Mouse (Mus musculus) ovary, adult 18-20 months (tissue): ENCODE data around the gene Slc25a48.

Source experiments
- DNase-seq: peaks from one replicate; pipeline ENCODE4 v3.0.0; 2022; ENCODE audit warnings: low spot score, mixed read lengths

The Slc25a48 gene

DNA sequence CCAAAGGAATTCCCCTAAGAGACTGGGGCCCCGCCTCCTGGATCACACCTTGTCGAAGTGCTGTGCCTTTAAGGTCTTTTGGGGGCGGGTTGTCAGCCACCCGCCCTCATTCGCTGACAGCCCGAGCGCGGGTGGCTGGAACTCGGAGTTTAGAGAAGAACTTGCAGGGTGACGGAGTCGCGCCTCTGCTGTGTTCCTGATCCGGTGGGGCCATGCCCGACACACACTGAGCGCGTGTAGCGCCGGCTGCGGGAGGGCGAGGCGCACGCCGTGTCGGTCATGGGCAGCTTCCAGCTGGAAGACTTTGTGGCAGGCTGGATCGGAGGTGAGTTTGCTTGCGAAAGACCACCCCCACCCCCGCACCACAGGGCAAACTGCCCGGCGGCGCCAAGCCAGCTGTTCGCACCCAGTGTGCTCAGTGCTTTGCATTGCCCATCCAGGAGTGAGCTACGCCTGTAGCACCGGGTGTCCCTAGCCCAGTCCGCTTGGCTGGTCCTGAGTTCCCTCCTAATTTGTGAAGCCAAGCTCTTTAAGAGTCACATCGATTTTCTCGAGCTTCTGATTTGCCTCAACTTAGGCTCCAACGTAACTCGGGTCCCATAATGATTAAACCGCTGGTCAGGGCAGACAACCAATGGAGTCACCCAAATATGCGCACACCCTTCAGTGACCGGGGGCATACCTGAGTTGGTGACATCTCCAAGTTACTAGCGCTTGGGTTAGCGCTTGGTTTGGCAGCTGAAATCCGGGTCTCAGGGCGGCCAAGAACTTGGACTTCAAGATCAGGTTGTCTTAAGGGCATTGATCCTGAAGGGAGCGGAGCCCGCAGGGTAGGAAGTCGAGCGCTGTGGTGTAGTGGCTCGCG is at the start of gene Slc25a48:
TSS of gene Slc25a48 (plus strand) at position 145 of the 865 bp plus-strand sequence.
- no peak for DNase-seq

DNA sequence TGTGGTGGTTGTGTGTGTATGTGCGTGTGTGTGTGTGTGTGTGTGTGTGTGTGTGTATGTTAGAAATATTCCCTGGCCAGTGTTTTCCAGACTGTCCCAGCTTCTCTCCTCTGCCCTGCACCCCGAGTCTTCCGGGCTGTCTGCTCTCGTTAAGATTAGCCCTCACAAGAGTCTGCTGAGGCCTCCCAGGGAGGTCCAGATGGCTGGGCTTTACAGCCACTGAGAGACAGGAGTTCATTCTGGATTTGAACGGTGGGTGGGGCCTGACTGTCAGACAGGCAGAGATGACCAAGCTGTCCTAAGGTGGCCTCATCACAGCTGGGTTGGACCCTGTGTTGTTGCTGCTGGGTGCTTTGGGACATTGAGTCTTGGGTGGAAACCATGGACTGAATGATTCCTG is 40.6 kb upstream of the Slc25a48 start:
- DNase-seq: no peak

DNA sequence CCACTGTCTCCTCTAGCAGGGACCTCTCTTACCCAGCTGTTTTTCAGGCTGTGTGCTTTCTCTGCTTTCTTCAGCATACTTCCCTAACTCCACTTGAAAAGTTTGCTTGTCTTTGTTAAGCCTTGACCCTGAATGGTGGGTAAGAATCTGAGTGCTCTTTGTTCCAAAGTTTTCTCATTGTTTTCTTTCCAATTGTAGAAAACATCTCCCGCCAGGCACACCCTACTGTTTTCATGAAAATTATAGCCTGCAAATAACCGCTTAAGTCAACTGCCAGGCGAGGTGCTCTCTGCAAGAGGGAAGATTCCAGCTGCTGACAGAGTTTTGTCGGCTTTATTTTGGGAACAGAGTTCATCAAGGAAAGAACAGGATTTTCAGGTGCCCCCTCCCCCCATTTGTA is 37.0 kb upstream of the Slc25a48 start:
- DNase-seq: no peak

GRCm38 (mm10) chr13:56403381-56404086 is 34.6 kb upstream of the Slc25a48 start:
- DNase-seq: no peak

- DNase-seq: no peak
Observed at GRCm38 (mm10) chr13:56404511-56405140, 33.5 kb upstream of the Slc25a48 start.

- no peak for DNase-seq
Observed at GRCm38 (mm10) chr13:56412286-56412873, 25.8 kb upstream of the Slc25a48 start.

GRCm38 (mm10) chr13:56418685-56419483 is 19.3 kb upstream of the Slc25a48 start:
- no peak for DNase-seq

GRCm38 (mm10) chr13:56419538-56419937 is 18.6 kb upstream of the Slc25a48 start:
- DNase-seq: no peak

DNA sequence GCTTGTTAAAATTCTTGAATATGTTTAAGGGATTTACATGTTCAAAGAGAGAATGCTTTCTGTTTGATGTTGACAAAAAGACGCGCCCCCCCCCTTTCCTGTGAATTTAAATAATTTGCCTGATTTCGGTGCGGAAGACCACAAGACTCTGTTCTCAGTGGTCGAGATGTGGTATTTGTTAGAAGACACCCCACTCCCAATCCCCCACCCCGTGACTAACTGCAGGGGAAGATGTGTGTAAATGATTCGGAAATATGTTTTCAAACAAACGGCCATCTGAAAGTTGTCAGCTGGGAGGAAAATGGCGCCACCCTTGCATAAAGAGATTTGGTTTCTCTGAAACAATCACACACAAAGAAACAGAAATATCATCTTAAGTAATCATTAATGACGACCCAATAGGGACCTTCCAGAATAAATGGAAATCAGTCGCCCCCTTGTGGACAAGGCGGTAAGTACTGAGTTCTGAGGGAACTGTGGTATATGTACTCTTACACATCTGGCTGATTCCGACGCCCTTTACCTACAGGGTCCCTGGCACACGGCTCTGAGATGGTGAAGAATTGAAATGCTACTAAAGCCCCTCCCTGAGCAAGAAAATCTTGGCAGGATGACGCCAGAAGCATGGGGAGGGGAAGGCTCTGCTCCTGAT is 16.0 kb upstream of the Slc25a48 start:
- DNase-seq: no peak

DNA sequence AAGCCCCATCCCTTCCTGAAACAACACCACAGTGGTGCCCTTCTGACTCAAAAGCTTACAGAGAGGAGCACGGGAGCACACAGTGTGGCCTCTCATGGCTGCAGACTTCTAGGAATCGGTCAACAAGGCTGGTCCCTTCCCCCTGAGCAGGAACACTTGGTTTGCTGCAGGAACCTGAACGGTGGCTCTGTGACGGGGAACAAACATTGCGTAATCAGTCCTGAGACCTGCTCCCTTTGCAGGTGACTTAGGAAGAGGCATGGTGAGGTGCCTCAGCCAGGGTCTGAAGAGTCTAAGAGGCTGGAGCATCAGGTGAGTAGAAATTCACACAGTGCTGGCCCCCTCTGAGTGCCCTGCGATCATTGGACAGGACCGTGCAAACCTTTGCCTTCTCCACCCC is 12.2 kb upstream of the Slc25a48 start:
- no peak for DNase-seq

- no peak for DNase-seq
Observed at GRCm38 (mm10) chr13:56426365-56426764, 11.8 kb upstream of the Slc25a48 start, which contains the start of gene Gm3045. TSS of gene Gm3045 (plus strand) at chr13:56426594.

DNA sequence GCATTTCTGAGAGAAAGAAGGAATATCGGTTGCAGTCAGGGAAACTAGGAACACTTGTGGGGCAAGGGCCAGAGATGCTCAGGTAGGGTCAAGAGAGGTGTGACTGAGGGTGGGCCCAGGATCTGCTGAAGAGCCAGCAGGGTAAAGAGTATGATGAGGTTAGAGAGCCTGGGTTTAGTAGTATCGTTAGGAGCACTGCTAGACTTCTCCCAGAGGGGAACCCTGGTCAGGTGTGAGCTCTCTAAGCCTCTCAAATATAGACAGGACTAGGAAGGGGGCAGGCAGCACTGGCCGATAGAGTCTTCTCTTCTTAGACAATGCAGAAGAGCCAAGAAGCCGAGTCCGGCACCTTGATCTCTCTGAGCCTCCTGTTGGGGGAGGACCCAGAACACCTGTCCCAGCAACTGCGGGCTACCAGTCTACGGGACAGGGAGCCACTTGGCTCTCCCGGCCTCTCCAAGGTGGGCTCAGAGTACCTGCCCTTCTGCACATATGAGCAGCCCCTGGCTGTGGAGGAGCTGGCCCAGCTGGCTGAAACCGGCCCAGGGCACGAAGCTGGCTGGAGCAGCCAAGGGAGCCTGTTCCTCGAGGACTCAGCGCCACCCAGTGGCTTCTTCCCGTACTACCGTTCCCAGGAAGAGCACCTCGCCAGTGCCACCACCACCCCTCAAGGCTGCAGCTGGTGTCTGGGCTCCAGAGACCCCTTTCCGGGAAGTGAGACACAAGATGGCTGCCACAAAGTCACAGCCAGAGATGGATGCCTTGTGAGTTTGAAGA is 9.2 kb upstream of the Slc25a48 start:
- no peak for DNase-seq

DNA sequence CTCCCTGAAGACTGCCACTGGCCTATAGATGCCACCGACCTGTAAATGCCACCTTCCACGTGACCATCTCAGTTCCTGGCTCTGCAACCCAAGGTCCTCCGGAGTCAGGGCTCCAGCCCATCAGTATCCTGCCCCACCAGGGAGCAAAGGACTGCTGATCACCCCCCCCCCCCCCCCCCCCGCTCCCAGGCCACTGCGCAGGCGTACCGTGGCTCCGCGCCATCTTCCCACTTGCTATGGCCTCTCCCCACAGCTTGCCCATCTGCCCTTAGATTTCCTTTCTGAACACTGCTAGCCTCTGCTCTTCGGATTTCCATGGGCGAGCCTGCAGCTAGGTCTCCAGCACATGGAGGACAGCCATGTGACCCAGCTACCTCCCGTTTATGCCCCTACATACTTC is 5.7 kb upstream of the Slc25a48 start:
- no peak for DNase-seq

GRCm38 (mm10) chr13:56433466-56433865 is 4.7 kb upstream of the Slc25a48 start:
- no peak for DNase-seq

- DNase-seq: no peak
Observed at GRCm38 (mm10) chr13:56434311-56434751, 3.8 kb upstream of the Slc25a48 start.

- DNase-seq: no peak
Observed at GRCm38 (mm10) chr13:56435615-56436287, 2.4 kb upstream of the Slc25a48 start.

DNA sequence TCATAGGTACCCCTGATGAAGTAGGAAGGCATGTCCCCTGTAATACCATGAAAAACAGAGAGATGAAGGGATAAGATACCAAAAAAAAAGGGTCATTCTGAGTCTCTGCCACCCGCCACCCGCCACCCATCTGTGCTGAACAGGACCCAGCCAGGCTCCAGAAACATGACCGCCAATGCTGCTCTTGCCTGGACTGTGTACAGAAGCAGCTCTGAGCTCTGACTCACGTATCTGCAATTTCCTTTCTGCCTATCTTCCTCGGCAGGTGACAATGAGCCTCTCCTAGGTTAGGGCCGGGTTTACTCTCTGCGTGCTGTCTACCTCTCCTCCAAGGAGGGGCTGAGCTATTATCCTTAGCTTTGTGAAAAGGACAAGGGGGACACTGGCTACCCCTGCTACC is 5.3 kb downstream of the Slc25a48 start:
- DNase-seq: no peak

GRCm38 (mm10) chr13:56444112-56444511 is 6.0 kb downstream of the Slc25a48 start:
- no peak for DNase-seq

DNA sequence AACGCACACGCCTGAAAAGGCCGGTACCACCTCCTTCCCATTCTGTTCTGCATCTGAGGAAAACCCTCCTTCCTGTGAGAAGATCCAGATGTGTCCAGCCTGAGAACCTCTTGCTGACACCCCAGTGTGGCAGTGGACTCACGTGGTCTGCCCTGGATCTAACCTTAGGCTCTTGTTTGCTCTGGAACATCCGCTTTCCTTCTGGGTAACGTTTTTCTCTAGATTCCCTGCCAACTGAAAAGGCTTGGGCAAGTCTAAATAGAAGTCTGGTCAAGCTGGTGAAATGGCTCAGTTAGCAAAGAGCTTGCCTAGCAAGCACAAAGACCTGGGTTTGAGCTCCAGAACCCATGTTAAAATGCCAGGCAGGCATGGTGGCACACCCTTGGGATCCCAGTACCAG is 6.8 kb downstream of the Slc25a48 start:
- no peak for DNase-seq
